Mouse (Mus musculus): ENCODE measurements at regions not wholly inside any gene's neighbourhood (a gene's known extent, or its start where the extent isn't known, plus 50 kb on each side); places are given as distances from the start of the nearest gene placed in this dataset.

- no peak for DNase-seq (ENCODE audit: low read depth, low spot score)
Observed at GRCm38 (mm10) chr5:52309317-52310060, 54.1 kb upstream of the Sod3 start.

- DNase-seq (ENCODE audit: low read depth, low spot score), result no peak
Observed at GRCm38 (mm10) chr5:52296303-52296702, 67.3 kb upstream of the Sod3 start.

- DNase-seq (ENCODE audit: low read depth, low spot score), result no peak
Observed at GRCm38 (mm10) chr5:52294466-52294865, 69.1 kb upstream of the Sod3 start.

GRCm38 (mm10) chr5:52288319-52288718, 75.3 kb upstream of the Sod3 start:
- no peak for DNase-seq (ENCODE audit: low read depth, low spot score)

- no peak for DNase-seq (ENCODE audit: low read depth, low spot score)
Observed at GRCm38 (mm10) chr5:52280871-52281270, 82.7 kb upstream of the Sod3 start.

GRCm38 (mm10) chr5:52278111-52278510, 85.5 kb upstream of the Sod3 start:
- no peak for DNase-seq (ENCODE audit: low read depth, low spot score)

GRCm38 (mm10) chr5:52263214-52263613, 72.9 kb upstream of the Dhx15 start:
- DNase-seq (ENCODE audit: low read depth, low spot score), result no peak

GRCm38 (mm10) chr5:52258075-52258474, 67.8 kb upstream of the Dhx15 start:
- DNase-seq (ENCODE audit: low read depth, low spot score), result peak; percentile 58

GRCm38 (mm10) chr5:52254602-52255071, 64.3 kb upstream of the Dhx15 start:
- DNase-seq (ENCODE audit: low read depth, low spot score), result no peak

GRCm38 (mm10) chr5:52249804-52250203, 59.5 kb upstream of the Dhx15 start:
- DNase-seq (ENCODE audit: low read depth, low spot score), result no peak

- DNase-seq (ENCODE audit: low read depth, low spot score), result no peak
Observed at GRCm38 (mm10) chr5:52243931-52244330, 53.6 kb upstream of the Dhx15 start.

- no peak for DNase-seq (ENCODE audit: low read depth, low spot score)
Observed at GRCm38 (mm10) chr5:52242414-52242813, 52.1 kb upstream of the Dhx15 start.

- DNase-seq (ENCODE audit: low read depth, low spot score), result peak; percentile 74
Observed at GRCm38 (mm10) chr5:52240540-52240939, 50.2 kb upstream of the Dhx15 start.
